Mouse (Mus musculus): ENCODE measurements at regions not wholly inside any gene's neighbourhood (a gene's known extent, or its start where the extent isn't known, plus 50 kb on each side); places are given as distances from the start of the nearest gene placed in this dataset.

GRCm38 (mm10) chr15:50942429-50942828 is 2942.3 kb upstream of the Gm7489 start:
- no peak for DNase-seq (ENCODE audit: low spot score in 2 of 2)

- DNase-seq (ENCODE audit: low spot score in 2 of 2) = no peak
Measured at GRCm38 (mm10) chr15:50944976-50945375, 2939.7 kb upstream of the Gm7489 start.

- no peak for DNase-seq (ENCODE audit: low spot score in 2 of 2)
Measured at GRCm38 (mm10) chr15:50959109-50959508, 2925.6 kb upstream of the Gm7489 start.

GRCm38 (mm10) chr15:50963606-50964005 is 2921.1 kb upstream of the Gm7489 start:
- DNase-seq (ENCODE audit: low spot score in 2 of 2) = no peak

GRCm38 (mm10) chr15:50964236-50964635 is 2920.5 kb upstream of the Gm7489 start:
- no peak for DNase-seq (ENCODE audit: low spot score in 2 of 2)

- no peak for DNase-seq (ENCODE audit: low spot score in 2 of 2)
Measured at GRCm38 (mm10) chr15:50967176-50967575, 2917.5 kb upstream of the Gm7489 start.

- DNase-seq (ENCODE audit: low spot score in 2 of 2) = no peak
Measured at GRCm38 (mm10) chr15:50970637-50971036, 2914.1 kb upstream of the Gm7489 start.

- no peak for DNase-seq (ENCODE audit: low spot score in 2 of 2)
Measured at GRCm38 (mm10) chr15:50972593-50972992, 2912.1 kb upstream of the Gm7489 start.

GRCm38 (mm10) chr15:50974002-50974754 is 2910.5 kb upstream of the Gm7489 start:
- no peak for DNase-seq (ENCODE audit: low spot score in 2 of 2)

- no peak for DNase-seq (ENCODE audit: low spot score in 2 of 2)
Measured at GRCm38 (mm10) chr15:50989457-50989856, 2895.2 kb upstream of the Gm7489 start.

- DNase-seq (ENCODE audit: low spot score in 2 of 2) = no peak
Measured at GRCm38 (mm10) chr15:50991667-50992066, 2893.0 kb upstream of the Gm7489 start.

GRCm38 (mm10) chr15:50992246-50992645 is 2892.5 kb upstream of the Gm7489 start:
- DNase-seq (ENCODE audit: low spot score in 2 of 2) = no peak

- no peak for DNase-seq (ENCODE audit: low spot score in 2 of 2)
Measured at GRCm38 (mm10) chr15:50993121-50993520, 2891.6 kb upstream of the Gm7489 start.

GRCm38 (mm10) chr15:50995688-50996087 is 2889.0 kb upstream of the Gm7489 start:
- DNase-seq (ENCODE audit: low spot score in 2 of 2) = no peak

- no peak for DNase-seq (ENCODE audit: low spot score in 2 of 2)
Measured at GRCm38 (mm10) chr15:50996296-50996695, 2888.4 kb upstream of the Gm7489 start.

- DNase-seq (ENCODE audit: low spot score in 2 of 2) = peak; percentile 72 to 80
Measured at GRCm38 (mm10) chr15:50997209-50997763, 2887.4 kb upstream of the Gm7489 start.

GRCm38 (mm10) chr15:51038968-51039367 is 2845.7 kb upstream of the Gm7489 start:
- DNase-seq (ENCODE audit: low spot score in 2 of 2) = no peak

GRCm38 (mm10) chr15:51070538-51070937 is 2814.2 kb upstream of the Gm7489 start:
- no peak for DNase-seq (ENCODE audit: low spot score in 2 of 2)

GRCm38 (mm10) chr15:51071132-51071656 is 2813.5 kb upstream of the Gm7489 start:
- DNase-seq (ENCODE audit: low spot score in 2 of 2) = no peak

- no peak for DNase-seq (ENCODE audit: low spot score in 2 of 2)
Measured at GRCm38 (mm10) chr15:51073678-51074077, 2811.0 kb upstream of the Gm7489 start.

GRCm38 (mm10) chr15:51074196-51074595 is 2810.5 kb upstream of the Gm7489 start:
- no peak for DNase-seq (ENCODE audit: low spot score in 2 of 2)

GRCm38 (mm10) chr15:51083677-51084322 is 2800.9 kb upstream of the Gm7489 start:
- no peak for DNase-seq (ENCODE audit: low spot score in 2 of 2)

Measured in layer of hippocampus, adult 8-10 months (tissue).